Mouse (Mus musculus): ENCODE data around the gene Rnf212b.
"Not testable (repeated sequence)": the region's sequence is repeated elsewhere in the genome, so short reads cannot be mapped to it uniquely, and the experiment has no call there.

Rnf212b gene

GRCm38 (mm10) chr14:54813991-54814390 is at the start of gene Rnf212b:
Gene Rnf212b, plus strand, starts transcription at chr14:54814141.
- DNase-seq (ENCODE audit: low spot score) = no peak

- DNase-seq (ENCODE audit: low spot score) = not testable (repeated sequence)
These were observed 47.0 kb upstream of the Rnf212b start for GRCm38 (mm10) chr14:54766937-54767336.

GRCm38 (mm10) chr14:54768314-54769067 is 45.5 kb upstream of the Rnf212b start:
- DNase-seq (ENCODE audit: low spot score) = no peak

GRCm38 (mm10) chr14:54769068-54769425 is 44.9 kb upstream of the Rnf212b start:
- DNase-seq (ENCODE audit: low spot score) = no peak

- DNase-seq (ENCODE audit: low spot score) = no peak
These were observed 43.6 kb upstream of the Rnf212b start for GRCm38 (mm10) chr14:54770373-54770772.

GRCm38 (mm10) chr14:54772333-54772856 is 41.5 kb upstream of the Rnf212b start:
- no peak for DNase-seq (ENCODE audit: low spot score)

GRCm38 (mm10) chr14:54775534-54776041 is 38.4 kb upstream of the Rnf212b start:
- DNase-seq (ENCODE audit: low spot score) = no peak

GRCm38 (mm10) chr14:54776768-54777167 is 37.2 kb upstream of the Rnf212b start:
- no peak for DNase-seq (ENCODE audit: low spot score)

- DNase-seq (ENCODE audit: low spot score) = no peak
These were observed 36.0 kb upstream of the Rnf212b start for GRCm38 (mm10) chr14:54777893-54778292.

- no peak for DNase-seq (ENCODE audit: low spot score)
These were observed 33.9 kb upstream of the Rnf212b start for GRCm38 (mm10) chr14:54780084-54780483.

- DNase-seq (ENCODE audit: low spot score) = no peak
These were observed 32.9 kb upstream of the Rnf212b start for GRCm38 (mm10) chr14:54780836-54781609.

GRCm38 (mm10) chr14:54781610-54782365 is 32.2 kb upstream of the Rnf212b start, which contains the start of gene Slc7a8:
Gene Slc7a8, minus strand, starts transcription at chr14:54781946.
- no peak for DNase-seq (ENCODE audit: low spot score)

GRCm38 (mm10) chr14:54782971-54783370 is 31.0 kb upstream of the Rnf212b start:
- DNase-seq (ENCODE audit: low spot score) = no peak

GRCm38 (mm10) chr14:54785898-54786297 is 28.0 kb upstream of the Rnf212b start:
- DNase-seq (ENCODE audit: low spot score) = peak; percentile 41

- DNase-seq (ENCODE audit: low spot score) = no peak
These were observed 27.5 kb upstream of the Rnf212b start for GRCm38 (mm10) chr14:54786489-54786888.

GRCm38 (mm10) chr14:54787226-54787625 is 26.7 kb upstream of the Rnf212b start:
- DNase-seq (ENCODE audit: low spot score) = no peak

GRCm38 (mm10) chr14:54788231-54788630 is 25.7 kb upstream of the Rnf212b start:
- DNase-seq (ENCODE audit: low spot score) = no peak

- DNase-seq (ENCODE audit: low spot score) = no peak
These were observed 21.8 kb upstream of the Rnf212b start for GRCm38 (mm10) chr14:54792166-54792565.

- no peak for DNase-seq (ENCODE audit: low spot score)
These were observed 20.6 kb upstream of the Rnf212b start for GRCm38 (mm10) chr14:54793351-54793750.

- DNase-seq (ENCODE audit: low spot score) = no peak
These were observed 19.8 kb upstream of the Rnf212b start for GRCm38 (mm10) chr14:54793894-54794830.

GRCm38 (mm10) chr14:54795901-54796300 is 18.0 kb upstream of the Rnf212b start:
- no peak for DNase-seq (ENCODE audit: low spot score)
